Mouse (Mus musculus) ES-E14 (cell line): ENCODE measurements around the gene Selenoo.

Experiments used
- CHD2 ChIP-seq: IDR thresholded peaks from 2 replicates; pipeline ENCODE4 v1.6.1; 2014; ENCODE audit warnings: mild to moderate bottlenecking, low read depth, low read length, inconsistent platforms
- HCFC1 ChIP-seq: IDR thresholded peaks from 2 replicates; pipeline ENCODE4 v1.6.1; 2012; ENCODE audit warnings: low read length, inconsistent platforms, borderline replicate concordance; ENCODE audit not compliant: insufficient read depth
- MAFK ChIP-seq: IDR thresholded peaks from 2 replicates; pipeline ENCODE4 v1.6.1; 2014; ENCODE audit warnings: mild to moderate bottlenecking, low read depth, low read length, inconsistent platforms; ENCODE audit not compliant: insufficient read depth
- ZC3H11A ChIP-seq: IDR thresholded peaks from 2 replicates; pipeline ENCODE4 v1.6.1; 2012; ENCODE audit warnings: low read depth, mild to moderate bottlenecking, inconsistent platforms, low read length, borderline replicate concordance
- ZNF384 ChIP-seq: IDR thresholded peaks from 2 replicates; pipeline ENCODE4 v1.6.1; 2012; ENCODE audit warnings: low read depth, low read length, inconsistent platforms

GRCm38 (mm10) chr15:89138046-89138405, 49.1 kb downstream of the Selenoo start:
- no peak for TF ChIP-seq MAFK
- TF ChIP-seq HCFC1: no peak
- TF ChIP-seq CHD2: no peak
- TF ChIP-seq ZNF384: no peak
- TF ChIP-seq ZC3H11A: no peak
